11 mouse cellular contexts compared by ENCODE assay signal in the genomic region with DNA sequence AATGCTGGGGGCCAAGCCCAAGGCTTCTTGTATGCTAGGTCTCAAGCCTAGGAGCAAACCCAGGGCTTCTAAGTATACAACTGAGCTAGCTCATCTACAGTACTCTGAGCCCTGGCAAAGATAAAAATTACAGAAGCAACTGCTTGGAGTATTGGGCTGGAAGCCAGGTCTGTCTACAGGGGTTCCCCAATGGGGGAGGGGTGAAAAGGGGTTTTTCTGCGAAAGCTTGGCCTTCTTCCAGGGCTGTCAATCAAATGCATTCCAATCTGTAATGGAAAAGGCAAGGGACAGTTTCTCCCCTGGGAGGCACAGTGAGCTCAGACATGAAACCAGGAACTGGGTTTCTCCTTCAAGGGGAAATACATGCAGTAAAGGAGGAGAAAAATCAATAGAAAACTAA.
DNase-seq lines count a peak whose midpoint lies in the region; ATAC-seq and TF ChIP-seq lines count a peak whose summit lies in the region.
"Had no signal": no experiment of that assay in that cellular context is flagged by ENCODE, and none has a peak within 500 bp of the region (broad histone marks: within the 10 kb centered on the region; RNA-seq: fewer than 3 reads in every experiment).

No protein-coding gene starts in this region.

- H3K4me1 ChIP-seq in embryonic facial prominence, embryonic 11.5 days (ENCODE audit: control insufficient read depth, insufficient read depth, low read length) = no peaks in the 10 kb centered on the region
- peaks cover 20% of the 10 kb centered on the region for H3K4me1 ChIP-seq in embryonic facial prominence, embryonic 10.5 days
- peaks cover 17% of the 10 kb centered on the region for H3K4me1 ChIP-seq in cortical plate, adult 2 months (ENCODE audit: control insufficient read depth, insufficient read depth, low read length)
- peaks cover 6% of the 10 kb centered on the region for H3K4me1 ChIP-seq in hindbrain, postnatal 0 days (ENCODE audit: insufficient read depth, low read length)

- H3K27me3 ChIP-seq in embryonic facial prominence, embryonic 11.5 days (ENCODE audit: control insufficient read depth, insufficient read depth, low read length) = no peaks in the 10 kb centered on the region
- no peaks in the 10 kb centered on the region for H3K27me3 ChIP-seq in embryonic facial prominence, embryonic 10.5 days (replicated peaks; ENCODE audit: low read depth, poor library complexity, severe bottlenecking)
- no peaks in the 10 kb centered on the region for H3K27me3 ChIP-seq in hindbrain, postnatal 0 days (ENCODE audit: insufficient read depth, low read length)

- TF ChIP-seq POLR2A in cortical plate, adult 2 months (IDR thresholded peaks at IDR 0.05; ENCODE audit: extremely low read depth, insufficient read depth, low read length) = no peak

- WGBS in embryonic facial prominence, embryonic 11.5 days = 21% methylated on average over 1 of the region's 1 CpGs
- WGBS in embryonic facial prominence, embryonic 10.5 days = 35% methylated on average over 1 of the region's 1 CpGs
- WGBS in hindbrain, postnatal 0 days = 0% methylated on average over 1 of the region's 1 CpGs

- intact Hi-C loops in left cerebral cortex, postnatal 14 days (cut with DNase I) = no loop called here

- no peak overlapping the region for H3K4me2 ChIP-seq in embryonic facial prominence, embryonic 11.5 days (ENCODE audit: low read depth, low read length)
- no peak overlapping the region for H3K4me2 ChIP-seq in hindbrain, postnatal 0 days (ENCODE audit: low read depth, low read length)

- no peaks in the 10 kb centered on the region for H3K36me3 ChIP-seq in embryonic facial prominence, embryonic 11.5 days (replicated peaks; ENCODE audit: control insufficient read depth, insufficient read depth, low read depth, low read length)
- H3K36me3 ChIP-seq in embryonic facial prominence, embryonic 10.5 days (replicated peaks) = no peaks in the 10 kb centered on the region
- H3K36me3 ChIP-seq in hindbrain, postnatal 0 days (ENCODE audit: insufficient read depth, low read length) = no peaks in the 10 kb centered on the region

- no peak overlapping the region for H3K27ac ChIP-seq in embryonic facial prominence, embryonic 11.5 days (replicated peaks; ENCODE audit: low read depth, low read length)
- no peak overlapping the region for H3K27ac ChIP-seq in embryonic facial prominence, embryonic 10.5 days (replicated peaks)
- H3K27ac ChIP-seq in cortical plate, adult 2 months (ENCODE audit: insufficient read depth, low read length) = 0 out of 2 replicates have a peak overlapping the region, but pooled peaks have one; percentile 20
- H3K27ac ChIP-seq in hindbrain, postnatal 0 days = peak overlapping the region; percentile 36; the same call in 1 of the 2 replicates

- DNase-seq in embryonic facial prominence, embryonic 11.5 days (ENCODE audit: low spot score) = peak; percentile 36
- DNase-seq in embryonic facial prominence, embryonic 10.5 days (ENCODE audit: low spot score) = no peak
- DNase-seq in left cerebral cortex, postnatal 14 days (ENCODE audit: low spot score in 2 of 2) = peak; percentile 59 to 65
- no peak for DNase-seq in left cerebral cortex, adult 11 months (ENCODE audit: low spot score)
- DNase-seq in hindbrain, postnatal 0 days (ENCODE audit: low spot score) = peak; percentile 78
- DNase-seq in spleen, postnatal 10 days (ENCODE audit: low spot score in 2 of 2) = no peak
- no peak for DNase-seq in urinary bladder, postnatal 10 days (ENCODE audit: low spot score)
- DNase-seq: kidney, postnatal 36 days; lung, postnatal 14 days; thymus, postnatal 36 days had no signal

- ATAC-seq in embryonic facial prominence, embryonic 11.5 days (replicated peaks; ENCODE audit: insufficient number of reproducible peaks, low FRiP score, low TSS enrichment, low read depth) = no peak
- peak; percentile 52; the same call in 1 of the 2 replicates for ATAC-seq in hindbrain, postnatal 0 days

- no peak overlapping the region for H3K4me3 ChIP-seq in embryonic facial prominence, embryonic 11.5 days (ENCODE audit: low read depth, low read length)
- H3K4me3 ChIP-seq in embryonic facial prominence, embryonic 10.5 days = no peak overlapping the region
- H3K4me3 ChIP-seq in cortical plate, adult 2 months (ENCODE audit: insufficient read depth, low read length) = no peak overlapping the region
- no peak overlapping the region for H3K4me3 ChIP-seq in hindbrain, postnatal 0 days (ENCODE audit: low read length)

- H3K9me3 ChIP-seq in embryonic facial prominence, embryonic 11.5 days (replicated peaks; ENCODE audit: control insufficient read depth, low read length) = no peaks in the 10 kb centered on the region
- H3K9me3 ChIP-seq in embryonic facial prominence, embryonic 10.5 days = no peaks in the 10 kb centered on the region
- no peaks in the 10 kb centered on the region for H3K9me3 ChIP-seq in hindbrain, postnatal 0 days (ENCODE audit: low read length)

- TF ChIP-seq CTCF in cortical plate, adult 2 months (IDR thresholded peaks at IDR 0.05; ENCODE audit: extremely low read depth, insufficient read depth, low read length) = no peak
- no peak for TF ChIP-seq CTCF in hindbrain, postnatal 0 days (IDR thresholded peaks at IDR 0.05; ENCODE audit: low read depth)

- H3K9ac ChIP-seq in embryonic facial prominence, embryonic 11.5 days (replicated peaks; ENCODE audit: low read length) = no peak overlapping the region
- no peak overlapping the region for H3K9ac ChIP-seq in hindbrain, postnatal 0 days (replicated peaks; ENCODE audit: low read length)

Comparison
In these comparisons a context has a peak if more than half of its experiments do, and no peak if none do; other contexts are left out.
1. DNase-seq: peak in embryonic facial prominence, embryonic 11.5 days (single experiment), left cerebral cortex, postnatal 14 days (2 of 2) and hindbrain, postnatal 0 days (single experiment); none in embryonic facial prominence, embryonic 10.5 days (single experiment), left cerebral cortex, adult 11 months (single experiment), spleen, postnatal 10 days (0 of 2) and urinary bladder, postnatal 10 days (single experiment).
2. H3K27ac ChIP-seq: peak in cortical plate, adult 2 months (single experiment) and hindbrain, postnatal 0 days (single experiment); none in embryonic facial prominence, embryonic 11.5 days (single experiment) and embryonic facial prominence, embryonic 10.5 days (single experiment).